Mouse (Mus musculus) lung, postnatal 0 days (tissue): ENCODE data around the gene Rnf7. TPM values are rescaled to one million over a fixed set of nuclear protein-coding genes. Genes with fewer than 3 reads are reported as not detected.
A peak's percentile ranks its signal among the peaks of the same experiment; 100 is the strongest.

ENCODE experiments used
- ATAC-seq: fragments of 200-750 bp; cut with Nextera tagmentation; 2 replicates; pipeline ENCODE4 v1.8.0; 2017; ENCODE audit warnings: moderate library complexity
- DNase-seq: peaks from one replicate; pipeline ENCODE4 v3.0.0-alpha.2; 2016; ENCODE audit warnings: low spot score
- H3K27ac ChIP-seq: fragments of 300-500 bp; sonication (generic); 2 replicates; pipeline ENCODE4 v1.5.1; 2014; ENCODE audit warnings: antibody characterized with exemption, mild to moderate bottlenecking, low read length, mixed read lengths
- H3K27me3 ChIP-seq: fragments of 300-500 bp; sonication (generic); replicated peaks from 2 replicates; pipeline ENCODE4 v1.6.1; 2014; ENCODE audit warnings: low read length, mixed read lengths; ENCODE audit not compliant: insufficient read depth
- H3K36me3 ChIP-seq: fragments of 300-500 bp; sonication (generic); 2 replicates; pipeline ENCODE4 v1.6.1; 2014; ENCODE audit warnings: low read length, mixed read lengths; ENCODE audit not compliant: insufficient read depth
- H3K4me1 ChIP-seq: fragments of 300-500 bp; sonication (generic); 2 replicates; pipeline ENCODE4 v1.6.1; 2014; ENCODE audit warnings: antibody characterized with exemption, low read depth, low read length, mixed read lengths; ENCODE audit not compliant: insufficient read depth
- H3K4me2 ChIP-seq: fragments of 300-500 bp; sonication (generic); replicated peaks from 2 replicates; pipeline ENCODE4 v1.6.1; 2014; ENCODE audit warnings: low read depth, mild to moderate bottlenecking, low read length, moderate library complexity, mixed read lengths
- H3K4me3 ChIP-seq: fragments of 300-500 bp; sonication (generic); 2 replicates; pipeline ENCODE4 v1.5.1; 2014; ENCODE audit warnings: low read depth, low read length
- H3K9ac ChIP-seq: fragments of 300-500 bp; sonication (generic); replicated peaks from 2 replicates; pipeline ENCODE4 v1.6.1; 2014; ENCODE audit warnings: low read depth, mild to moderate bottlenecking
- H3K9me3 ChIP-seq: fragments of 300-500 bp; sonication (generic); 2 replicates; pipeline ENCODE4 v1.6.1; 2016; ENCODE audit warnings: low read length, mixed read lengths
- CTCF ChIP-seq: IDR thresholded peaks from 2 replicates; pipeline ENCODE4 v1.5.1; 2016; ENCODE audit warnings: antibody characterized with exemption, mild to moderate bottlenecking
- EP300 ChIP-seq: IDR thresholded peaks from 2 replicates; pipeline ENCODE4 v1.6.1; 2016; ENCODE audit warnings: antibody characterized with exemption, mild to moderate bottlenecking, control low read depth
- whole genome bisulfite sequencing: fragments of 180-500 bp; shearing (Covaris S2); extraction: QIAGEN DNeasy Blood & Tissue Kit; methylation state at CpG from one replicate; pipeline ENCODE4 v1.1.7; 2014; 5-methylcytosine and 5-hydroxymethylcytosine counted together
- polyA plus RNA-seq: library from polyadenylated mRNA; unstranded; fragments of >200 nt; fragmentation: Nextera tagmentation; extraction: Ambion mirVana; gene quantifications from 2 replicates; pipeline ENCODE4 v1.2.1, GENCODE M21; 2015

Rnf7 gene
- polyA plus RNA-seq, 1 experiment from 2014 or later: 168 TPM

DNA sequence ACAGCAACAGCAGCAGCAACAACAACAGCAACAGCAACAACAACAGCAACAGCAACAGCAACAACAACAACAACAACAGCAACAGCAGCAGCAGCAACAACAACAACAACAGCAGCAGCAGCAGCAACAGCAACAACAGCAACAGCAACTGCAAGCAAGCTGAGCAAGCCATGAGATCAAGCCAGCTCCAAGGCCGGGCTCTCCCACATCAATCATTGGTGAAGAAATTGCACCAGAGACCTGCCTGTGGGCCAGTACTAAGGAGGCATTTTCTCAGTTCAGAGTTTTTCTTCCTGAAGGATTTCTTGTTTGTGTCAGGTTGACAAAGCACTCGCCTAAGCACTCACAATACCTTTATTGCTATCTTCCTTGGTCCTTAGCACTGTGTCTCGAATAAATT, 38.3 kb upstream of the Rnf7 start:
- 52% methylated on average over 3 of the region's 3 CpGs for WGBS
- no peak overlapping the region for H3K4me3 ChIP-seq
- DNase-seq: no peak
- TF ChIP-seq CTCF (no peak), EP300 (no peak)
- no peaks in the 10 kb centered on the region for H3K4me1 ChIP-seq
- H3K9ac ChIP-seq: no peak overlapping the region
- ATAC-seq: no peak
- no peak overlapping the region for H3K4me2 ChIP-seq
- no peaks in the 10 kb centered on the region for H3K27me3 ChIP-seq
- no peak overlapping the region for H3K27ac ChIP-seq
- H3K36me3 ChIP-seq: no peaks in the 10 kb centered on the region
- H3K9me3 ChIP-seq: no peaks in the 10 kb centered on the region

DNA sequence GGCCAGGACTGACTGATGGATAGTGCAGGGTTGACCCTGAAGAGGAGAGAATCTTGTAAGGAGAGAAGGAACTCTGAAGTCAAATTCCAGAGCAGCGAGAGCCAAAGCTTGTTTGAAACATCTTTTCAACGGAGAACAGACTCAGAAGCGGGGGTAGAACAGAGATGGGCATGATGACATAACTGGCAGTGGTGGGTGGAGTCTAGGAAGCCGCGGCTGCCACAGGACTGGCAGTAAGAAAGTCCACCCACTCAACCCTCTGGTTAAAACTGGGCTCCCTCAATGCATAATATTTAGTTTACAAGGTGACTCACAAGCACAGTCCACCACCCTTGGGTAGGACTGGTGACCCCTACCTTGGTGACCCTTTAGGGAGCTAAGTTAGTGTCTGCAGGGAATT, 37.3 kb upstream of the Rnf7 start:
- 82% methylated on average over 5 of the region's 5 CpGs for WGBS
- H3K4me3 ChIP-seq: no peak overlapping the region
- H3K27ac ChIP-seq: no peak overlapping the region
- no peaks in the 10 kb centered on the region for H3K9me3 ChIP-seq
- H3K27me3 ChIP-seq: no peaks in the 10 kb centered on the region
- H3K9ac ChIP-seq: no peak overlapping the region
- no peak for ATAC-seq
- TF ChIP-seq CTCF (no peak), EP300 (no peak)
- no peak for DNase-seq
- no peak overlapping the region for H3K4me2 ChIP-seq
- no peaks in the 10 kb centered on the region for H3K4me1 ChIP-seq
- no peaks in the 10 kb centered on the region for H3K36me3 ChIP-seq

DNA sequence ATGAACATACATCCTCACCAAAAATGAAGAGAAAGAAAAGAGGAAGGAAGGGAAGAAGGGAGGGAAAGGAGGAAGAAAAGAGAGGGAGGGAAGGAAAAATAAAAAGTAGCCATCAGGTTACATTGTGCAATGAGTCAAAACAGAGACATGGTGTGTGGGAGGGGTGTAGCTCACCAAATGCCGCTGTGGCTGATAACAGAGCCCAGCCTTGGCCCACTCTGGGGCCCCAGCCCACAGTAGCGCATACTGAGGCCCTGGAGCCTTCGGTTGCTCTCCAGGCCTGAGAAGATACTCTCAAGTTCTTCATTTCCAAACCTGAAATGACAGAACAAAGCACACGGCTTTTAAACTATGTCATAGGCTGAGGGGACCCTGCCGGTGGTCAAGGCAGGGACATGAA, 35.8 kb upstream of the Rnf7 start:
- TF ChIP-seq CTCF: no peak
- no peak for ATAC-seq

DNA sequence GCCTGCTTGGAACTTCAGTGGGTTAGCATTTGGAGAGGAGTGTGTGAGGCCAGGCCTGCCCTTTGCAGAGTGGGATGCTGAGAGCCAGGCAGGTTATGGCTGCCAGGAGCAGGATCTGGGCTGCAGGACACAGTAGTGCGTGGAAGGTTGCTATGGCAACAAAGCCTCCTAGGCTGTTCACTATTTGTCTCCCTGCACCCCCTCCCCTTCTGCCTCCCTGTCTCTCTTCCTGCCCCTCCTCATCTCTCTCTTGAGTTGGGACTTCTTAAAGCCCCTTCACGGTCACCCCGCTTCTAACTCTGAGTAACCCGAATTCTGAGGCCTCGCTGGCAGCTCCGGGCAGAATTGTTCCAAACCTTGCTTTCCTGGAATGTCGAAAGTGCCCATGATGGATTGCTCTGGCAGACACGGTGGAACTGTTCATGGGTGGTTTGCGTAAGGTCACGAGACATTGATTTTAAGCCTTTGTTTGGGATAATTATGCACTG, 27.6 kb upstream of the Rnf7 start:
- no peak; the same call in 1 of the 2 replicates for ATAC-seq

More for the DNA sequence above, 35.8 kb upstream of the Rnf7 start:
- WGBS: 65% methylated on average over 5 of the region's 5 CpGs
- H3K9ac ChIP-seq: no peak overlapping the region
- no peaks in the 10 kb centered on the region for H3K36me3 ChIP-seq
- no peaks in the 10 kb centered on the region for H3K9me3 ChIP-seq
- DNase-seq: no peak
- no peak overlapping the region for H3K4me3 ChIP-seq
- no peak overlapping the region for H3K27ac ChIP-seq
- H3K27me3 ChIP-seq: no peaks in the 10 kb centered on the region
- no peaks in the 10 kb centered on the region for H3K4me1 ChIP-seq
- H3K4me2 ChIP-seq: no peak overlapping the region

DNA sequence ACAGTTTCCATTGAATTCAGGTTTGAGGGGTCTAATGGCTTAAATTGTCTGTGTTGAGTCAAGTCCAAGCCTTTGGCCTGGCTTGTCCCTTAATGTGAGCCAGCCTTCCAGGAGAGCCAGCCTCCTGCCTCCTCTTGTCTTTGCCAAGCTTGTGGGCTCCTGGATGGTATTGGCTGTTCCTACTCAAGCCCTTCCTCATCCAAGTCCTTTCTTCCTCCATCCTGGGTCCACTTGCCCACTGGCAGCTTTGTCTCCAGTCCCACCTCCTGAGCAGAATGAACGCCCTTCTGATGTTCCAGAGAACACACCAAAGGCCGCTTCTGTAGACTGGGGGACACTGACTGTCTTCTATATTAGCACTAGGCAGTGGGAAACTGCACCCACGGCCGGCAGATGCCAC, 26.7 kb upstream of the Rnf7 start:
- Histone ChIP-seq H3K27ac (no peak overlapping the region), H3K9ac (no peak overlapping the region), H3K4me1 (no peaks in the 10 kb centered on the region), H3K36me3 (no peaks in the 10 kb centered on the region), H3K9me3 (no peaks in the 10 kb centered on the region), H3K27me3 (no peaks in the 10 kb centered on the region), H3K4me2 (no peak overlapping the region), H3K4me3 (no peak overlapping the region)
- TF ChIP-seq EP300: no peak
- no peak for TF ChIP-seq CTCF
- WGBS: 87% methylated on average over 4 of the region's 4 CpGs
- no peak for DNase-seq
- no peak for ATAC-seq

More for the DNA sequence above, 27.6 kb upstream of the Rnf7 start:
- Histone ChIP-seq H3K27ac (no peak overlapping the region), H3K4me2 (0 out of 2 replicates have a peak overlapping the region, but pooled peaks have one; percentile 17), H3K4me3 (no peak overlapping the region), H3K36me3 (no peaks in the 10 kb centered on the region), H3K27me3 (no peaks in the 10 kb centered on the region), H3K9ac (no peak overlapping the region), H3K9me3 (no peaks in the 10 kb centered on the region), H3K4me1 (no peaks in the 10 kb centered on the region)
- 10% methylated on average over 10 of the region's 10 CpGs for WGBS
- TF ChIP-seq EP300 (no peak), CTCF (no peak)
- DNase-seq: peak; percentile 41

DNA sequence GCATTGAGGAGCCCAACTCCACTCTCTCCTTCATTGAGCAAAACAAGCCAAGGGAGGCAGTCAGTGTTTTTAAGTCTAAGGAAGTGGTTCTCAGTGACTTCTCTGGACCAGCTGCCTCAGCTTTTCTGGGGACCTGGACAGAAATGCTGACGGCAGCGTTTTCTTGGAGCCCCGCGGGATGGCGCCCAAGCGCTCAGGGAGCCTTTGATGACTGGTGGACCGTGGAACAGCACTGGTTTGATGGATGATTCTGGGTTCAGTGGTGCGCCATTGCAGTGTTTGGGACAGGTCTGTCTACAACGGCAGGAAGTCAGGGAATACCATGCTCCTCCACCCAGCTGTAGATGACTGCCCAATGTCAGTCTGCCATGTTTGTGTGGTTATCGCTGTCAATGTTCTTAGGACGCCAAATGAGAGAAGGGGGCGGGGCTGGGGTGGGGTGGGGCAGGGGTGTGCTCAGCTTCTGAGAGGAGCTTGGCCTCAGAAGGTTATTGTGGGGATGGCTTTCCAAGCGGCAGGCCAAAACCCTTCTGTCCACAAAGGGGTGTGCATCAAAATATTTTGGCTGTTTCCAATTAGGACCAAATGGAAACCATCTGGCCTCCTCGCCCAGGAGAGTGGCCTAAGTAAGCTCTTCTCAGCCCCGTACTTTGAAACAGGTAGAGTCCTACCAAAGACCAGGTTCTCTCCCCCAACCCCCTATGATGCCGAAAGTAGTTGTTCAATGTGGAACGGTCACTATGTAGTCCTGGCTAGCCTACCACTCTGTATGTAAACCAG, 25.8 kb upstream of the Rnf7 start:
- TF ChIP-seq EP300 (no peak), CTCF (no peak)
- 78% methylated on average over 17 of the region's 17 CpGs for WGBS
- H3K4me2 ChIP-seq: no peak overlapping the region
- ATAC-seq (no peak), DNase-seq (no peak)
- no peaks in the 10 kb centered on the region for H3K9me3 ChIP-seq
- H3K27ac ChIP-seq: no peak overlapping the region
- no peaks in the 10 kb centered on the region for H3K27me3 ChIP-seq
- H3K9ac ChIP-seq: no peak overlapping the region
- no peaks in the 10 kb centered on the region for H3K36me3 ChIP-seq
- H3K4me3 ChIP-seq: no peak overlapping the region
- no peaks in the 10 kb centered on the region for H3K4me1 ChIP-seq
